Mouse (Mus musculus) cortical plate, adult 2 months (tissue): ENCODE results near the gene Fastk. TPM values are rescaled to one million over a fixed set of nuclear protein-coding genes. Genes with fewer than 3 reads are reported as not detected.

Source experiments
- H3K27ac ChIP-seq: fragments of 200-500 bp; 2 replicates; pipeline ENCODE4 v1.5.1; 2012; ENCODE audit warnings: low read length, control low read depth, inconsistent platforms; ENCODE audit not compliant: insufficient read depth
- H3K4me1 ChIP-seq: fragments of 200-500 bp; 2 replicates; pipeline ENCODE4 v1.6.1; 2011; ENCODE audit warnings: low read length; ENCODE audit not compliant: control insufficient read depth, insufficient read depth
- H3K4me3 ChIP-seq: fragments of 200-500 bp; 2 replicates; pipeline ENCODE4 v1.5.1; 2011; ENCODE audit warnings: mild to moderate bottlenecking, low read length, control low read depth; ENCODE audit not compliant: insufficient read depth
- CTCF ChIP-seq: fragments of 200-500 bp; IDR thresholded peaks from 2 replicates; pipeline ENCODE4 v1.5.1; 2011; ENCODE audit warnings: mild to moderate bottlenecking, control low read depth, low read length; ENCODE audit not compliant: insufficient read depth; ENCODE audit errors: extremely low read depth
- POLR2A ChIP-seq: fragments of 200-500 bp; IDR thresholded peaks from 2 replicates; pipeline ENCODE4 v1.6.1; 2011; ENCODE audit warnings: mild to moderate bottlenecking, low read length, control low read depth; ENCODE audit not compliant: insufficient read depth; ENCODE audit errors: extremely low read depth
- polyA plus RNA-seq: library from polyadenylated mRNA; depleted of rRNA; stranded (reverse); fragments of >200 nt; gene quantifications from 2 replicates; pipeline ENCODE4 v1.2.3, GENCODE M21; 2012

Gene Fastk
- polyA plus RNA-seq, 1 experiment: 237 TPM

DNA sequence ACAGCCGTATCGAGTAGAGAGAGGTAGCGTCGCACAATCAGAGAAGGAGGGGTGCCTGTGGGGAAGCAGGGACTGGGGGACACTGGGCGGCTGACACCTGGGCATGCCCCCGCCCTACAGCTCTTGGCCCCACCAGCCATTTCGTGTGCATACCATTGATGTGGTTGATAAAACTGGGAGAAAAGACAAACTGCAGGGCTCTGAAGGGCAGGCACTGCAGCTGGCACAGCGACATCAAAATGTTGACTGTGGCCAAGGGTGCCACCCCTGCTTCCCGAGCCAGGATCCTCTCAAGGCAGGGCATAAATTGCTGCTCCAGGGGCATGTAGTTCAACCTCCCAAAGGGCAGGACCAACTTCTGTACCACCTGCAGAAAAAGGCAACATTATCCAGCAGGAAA, 3.1 kb downstream of the Fastk start:
- H3K27ac ChIP-seq: no peak overlapping the region
- no peak for TF ChIP-seq CTCF
- peaks cover 3% of the 10 kb centered on the region; the same call in 1 of the 2 replicates for H3K4me1 ChIP-seq

GRCm38 (mm10) chr5:24441187-24441586, 3.9 kb downstream of the Fastk start:
- Histone ChIP-seq H3K27ac (no peak overlapping the region), H3K4me1 (peaks cover 3% of the 10 kb centered on the region; the same call in 1 of the 2 replicates), H3K4me3 (no peak overlapping the region)
- TF ChIP-seq CTCF (no peak), POLR2A (no peak)

More for the DNA sequence above, 3.1 kb downstream of the Fastk start:
- H3K4me3 ChIP-seq: no peak overlapping the region

DNA sequence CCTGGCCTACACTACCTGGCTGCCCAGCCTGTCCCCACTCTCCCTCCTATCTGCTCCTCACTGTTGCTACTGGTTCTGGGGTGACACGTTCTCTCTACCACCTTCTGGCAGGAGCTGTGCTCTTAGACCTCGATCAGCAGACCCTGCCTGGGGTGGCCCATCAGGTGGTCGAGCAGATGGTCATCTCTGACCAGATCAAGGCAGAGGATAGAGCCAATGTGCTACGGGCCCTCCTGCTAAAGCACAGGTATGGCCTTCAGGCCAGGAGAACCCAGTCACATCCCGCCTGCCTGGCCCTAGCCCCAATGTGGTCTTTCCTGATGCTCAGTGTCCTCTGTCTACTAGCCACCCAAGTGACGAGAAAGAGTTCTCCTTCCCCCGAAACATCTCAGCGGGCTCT, 11.1 kb downstream of the Fastk start:
- TF ChIP-seq CTCF: no peak
- no peak for TF ChIP-seq POLR2A
- Histone ChIP-seq H3K27ac (no peak overlapping the region), H3K4me1 (no peaks in the 10 kb centered on the region), H3K4me3 (no peak overlapping the region)

GRCm38 (mm10) chr5:24428596-24428995, 16.5 kb downstream of the Fastk start:
- Histone ChIP-seq H3K4me1 (0 out of 2 replicates have a peak, but pooled peaks cover 1% of the 10 kb centered on the region), H3K27ac (no peak overlapping the region), H3K4me3 (no peak overlapping the region)
- TF ChIP-seq POLR2A: no peak
- no peak for TF ChIP-seq CTCF

DNA sequence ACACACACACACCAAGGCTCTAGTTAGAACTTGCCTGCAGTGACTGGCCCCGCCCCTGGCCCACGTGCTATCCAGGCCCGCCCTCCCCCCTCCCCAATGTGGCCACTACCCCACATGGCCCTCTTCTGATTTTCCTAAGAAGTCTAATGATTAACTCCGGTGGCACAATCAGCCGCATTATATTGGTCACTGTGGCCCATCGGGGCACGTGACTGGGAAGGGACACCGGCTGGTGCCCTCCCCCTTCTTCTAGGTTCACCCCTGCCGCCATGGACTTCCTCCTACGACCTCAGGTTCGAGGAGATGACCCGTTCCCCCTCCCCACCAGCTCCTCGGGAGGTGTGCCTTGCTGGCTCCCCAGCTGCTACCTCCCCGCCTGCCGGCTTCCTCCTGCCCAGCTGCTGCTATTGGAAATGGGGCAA, 17.1 kb downstream of the Fastk start:
- Histone ChIP-seq H3K4me1 (0 out of 2 replicates have a peak, but pooled peaks cover 1% of the 10 kb centered on the region), H3K27ac (no peak overlapping the region), H3K4me3 (no peak overlapping the region)
- TF ChIP-seq CTCF (no peak), POLR2A (no peak)

DNA sequence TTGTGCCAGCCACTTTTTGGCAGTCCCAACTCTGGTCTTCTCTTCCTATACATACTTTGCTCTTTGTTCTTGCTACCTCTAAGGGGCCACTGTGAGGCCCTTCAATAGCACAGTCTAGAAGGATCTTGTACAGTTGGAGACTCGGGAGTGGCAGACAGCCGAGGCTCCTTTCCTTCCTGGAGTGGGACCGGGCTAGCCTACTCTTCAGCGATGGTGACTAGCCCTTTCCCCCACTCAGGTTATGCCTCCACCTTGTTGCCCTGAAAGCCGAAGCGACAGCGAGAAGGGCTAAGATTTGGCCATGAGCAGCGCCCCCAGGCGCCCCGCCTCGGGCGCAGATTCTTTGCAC, 17.8 kb downstream of the Fastk start:
- H3K27ac ChIP-seq: no peak overlapping the region
- no peak overlapping the region for H3K4me3 ChIP-seq
- TF ChIP-seq CTCF (no peak), POLR2A (no peak)
- 0 out of 2 replicates have a peak, but pooled peaks cover 1% of the 10 kb centered on the region for H3K4me1 ChIP-seq

GRCm38 (mm10) chr5:24426556-24427284, 18.4 kb downstream of the Fastk start:
- no peak for TF ChIP-seq CTCF
- no peak for TF ChIP-seq POLR2A
- H3K27ac ChIP-seq: no peak overlapping the region
- 0 out of 2 replicates have a peak, but pooled peaks cover 1% of the 10 kb centered on the region for H3K4me1 ChIP-seq
- no peak overlapping the region for H3K4me3 ChIP-seq

- Histone ChIP-seq H3K27ac (no peak overlapping the region), H3K4me1 (0 out of 2 replicates have a peak, but pooled peaks cover 1% of the 10 kb centered on the region), H3K4me3 (peak overlapping the region; percentile 83; the same call in 1 of the 2 replicates)
- no peak for TF ChIP-seq CTCF
- TF ChIP-seq POLR2A: no peak
Measured at GRCm38 (mm10) chr5:24426037-24426432, 19.1 kb downstream of the Fastk start.

DNA sequence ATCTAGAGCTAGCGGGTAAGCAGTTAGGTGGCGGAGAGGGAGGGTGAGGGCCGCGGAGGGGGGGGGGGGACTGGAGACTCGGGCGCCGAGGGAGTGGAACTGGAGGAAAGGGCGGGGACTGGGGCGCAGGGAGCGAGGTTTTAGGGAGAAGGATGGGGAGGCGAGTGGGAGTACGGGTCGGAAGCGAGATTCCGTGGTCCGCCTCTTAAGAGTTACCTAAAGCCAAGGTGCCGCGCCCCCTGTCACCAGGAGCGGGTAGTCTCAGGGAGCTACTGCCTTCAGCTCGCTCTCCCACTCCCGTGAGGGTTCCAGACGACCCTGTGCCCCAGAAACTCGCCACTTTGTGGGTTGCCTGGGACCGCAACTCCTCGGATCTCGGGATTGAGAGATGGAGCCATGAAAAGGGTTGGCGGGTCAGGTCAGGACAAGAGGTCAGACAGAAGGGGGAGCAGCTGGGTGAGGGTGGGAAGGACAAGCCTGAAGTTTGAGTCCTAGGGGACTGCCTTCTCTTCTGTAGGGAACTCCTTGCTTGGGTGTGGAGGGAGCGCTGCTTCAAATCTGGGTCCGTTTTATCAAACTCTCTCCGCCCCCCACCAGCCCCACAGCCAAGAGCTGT, 19.6 kb downstream of the Fastk start:
- no peak for TF ChIP-seq CTCF
- no peak for TF ChIP-seq POLR2A
- Histone ChIP-seq H3K4me1 (0 out of 2 replicates have a peak, but pooled peaks cover 1% of the 10 kb centered on the region), H3K4me3 (peak overlapping the region; percentile 83), H3K27ac (no peak overlapping the region)
